Mouse (Mus musculus) right cerebral cortex, postnatal 4 days (tissue): Measurements from ENCODE around the gene Herc1.

Source experiments
- DNase-seq: peaks from one replicate; pipeline ENCODE4 v3.0.0-alpha.2; 2022

Gene Herc1

DNA sequence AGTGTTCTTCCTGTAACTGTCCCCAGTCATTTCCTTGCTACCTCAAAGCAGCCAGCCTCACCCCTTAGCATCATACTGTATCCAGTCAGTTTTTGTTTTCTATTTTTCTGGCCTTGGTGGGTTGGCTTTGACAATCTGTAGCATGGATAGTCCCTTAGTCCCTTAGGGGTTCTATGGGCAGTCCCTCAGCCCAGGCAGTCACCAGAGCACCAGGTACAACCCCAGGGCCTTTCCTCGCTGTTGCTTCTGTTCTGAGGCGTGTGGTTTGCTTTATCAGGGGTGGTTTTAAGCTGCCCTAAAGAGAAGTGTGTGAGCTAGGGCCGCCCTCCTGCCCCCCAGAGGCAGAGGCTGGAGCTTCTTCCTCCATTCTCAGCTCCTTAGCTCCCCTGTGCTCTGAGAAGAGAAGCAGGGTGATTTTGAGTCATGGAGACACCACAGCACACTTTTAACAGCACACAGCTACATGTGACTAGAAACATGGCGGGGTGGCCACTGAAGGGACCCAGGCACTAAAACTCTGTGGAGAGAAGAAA lies 153.7 kb downstream of the Herc1 start:
- no peak for DNase-seq

DNA sequence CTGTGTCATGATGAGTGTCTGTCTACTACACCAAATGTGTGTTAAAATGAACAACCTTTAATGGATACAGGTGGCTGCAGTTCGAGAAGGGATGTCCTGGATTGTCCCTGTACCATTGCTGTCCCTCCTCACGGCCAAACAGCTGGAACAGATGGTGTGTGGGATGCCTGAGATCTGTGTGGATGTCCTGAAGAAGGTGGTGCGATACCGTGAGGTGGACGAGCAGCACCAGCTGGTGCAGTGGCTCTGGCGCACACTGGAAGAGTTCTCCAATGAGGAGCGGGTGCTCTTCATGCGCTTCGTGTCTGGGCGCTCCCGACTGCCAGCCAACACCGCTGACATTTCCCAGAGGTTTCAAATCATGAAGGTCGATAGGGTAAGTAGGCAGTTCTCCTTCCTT lies 154.3 kb downstream of the Herc1 start:
- DNase-seq = no peak

DNA sequence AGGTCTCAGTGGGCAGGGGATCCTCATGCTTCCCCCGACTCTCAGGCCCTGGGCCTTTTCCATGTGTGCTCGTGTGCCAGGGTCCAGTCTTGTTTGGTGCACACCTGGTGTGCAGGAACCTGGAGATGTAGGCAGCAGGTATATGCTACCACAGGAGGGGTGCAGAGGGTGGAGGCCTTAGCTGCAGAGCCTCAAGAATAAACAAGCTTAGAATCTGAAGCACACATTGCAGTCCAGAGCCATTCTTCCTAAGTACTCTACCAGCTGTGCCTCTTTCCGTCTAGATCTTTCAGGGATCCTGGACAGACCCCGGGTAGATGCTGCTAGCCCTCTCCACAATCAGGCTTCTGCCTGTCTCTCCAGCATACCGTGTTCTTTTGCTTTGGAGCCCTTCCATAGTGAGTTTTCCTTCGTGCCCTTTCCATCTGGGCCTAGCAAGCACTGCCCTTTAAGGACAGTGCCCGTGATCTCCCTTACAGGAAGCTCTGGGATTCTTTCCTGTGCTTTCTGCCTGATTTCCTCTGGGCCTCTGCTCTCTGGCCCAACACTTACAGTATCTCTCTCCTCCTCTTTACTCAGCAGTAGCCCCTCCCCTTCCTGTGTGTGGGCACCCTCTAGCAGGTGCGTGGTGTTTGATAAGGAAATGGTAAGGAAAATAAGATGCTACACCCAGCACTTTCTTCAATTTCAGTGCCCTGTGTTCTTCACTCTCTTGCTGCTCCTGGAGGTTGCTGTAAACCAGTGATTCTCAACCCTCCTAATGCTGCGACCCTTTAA lies 155.1 kb downstream of the Herc1 start:
- DNase-seq = no peak

DNA sequence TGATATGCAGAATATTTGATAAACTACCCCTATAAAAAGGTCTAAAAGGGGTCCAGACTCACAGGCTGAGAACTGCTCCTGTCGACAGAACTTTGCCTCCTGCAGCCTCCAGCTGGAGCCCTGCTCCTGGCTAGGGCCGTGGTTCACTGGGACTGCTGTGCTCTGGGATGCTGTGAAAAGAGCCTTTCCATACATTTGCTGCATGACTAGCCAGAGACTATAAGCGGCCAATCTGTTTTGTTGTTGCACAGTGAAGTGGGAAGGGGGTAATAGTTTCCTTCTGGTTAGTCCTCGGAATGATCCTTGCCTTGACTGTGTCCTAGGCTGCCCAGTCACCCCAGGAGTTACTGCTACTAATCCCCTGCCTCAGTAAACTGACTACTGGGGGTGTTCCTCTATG lies 155.8 kb downstream of the Herc1 start:
- DNase-seq = no peak

DNA sequence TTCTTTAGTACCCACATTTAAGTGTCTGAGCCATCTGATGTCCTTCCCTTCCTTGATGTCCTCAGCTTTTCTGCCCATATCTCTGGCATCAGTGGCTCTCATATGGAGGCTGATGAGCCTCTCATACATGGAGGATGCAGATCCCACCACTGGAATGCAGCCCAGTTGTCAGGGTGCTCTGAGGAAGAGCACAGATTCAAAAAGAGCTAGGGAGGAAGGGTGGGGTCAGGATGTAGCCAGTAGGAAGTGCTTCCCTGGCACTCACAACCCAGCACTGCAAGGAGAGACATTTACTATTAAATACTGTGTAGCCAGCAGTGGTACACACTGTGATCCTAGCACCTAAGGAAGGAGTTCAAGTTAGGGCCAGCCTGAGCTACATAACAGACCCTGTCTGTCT lies 156.2 kb downstream of the Herc1 start:
- DNase-seq = no peak

DNA sequence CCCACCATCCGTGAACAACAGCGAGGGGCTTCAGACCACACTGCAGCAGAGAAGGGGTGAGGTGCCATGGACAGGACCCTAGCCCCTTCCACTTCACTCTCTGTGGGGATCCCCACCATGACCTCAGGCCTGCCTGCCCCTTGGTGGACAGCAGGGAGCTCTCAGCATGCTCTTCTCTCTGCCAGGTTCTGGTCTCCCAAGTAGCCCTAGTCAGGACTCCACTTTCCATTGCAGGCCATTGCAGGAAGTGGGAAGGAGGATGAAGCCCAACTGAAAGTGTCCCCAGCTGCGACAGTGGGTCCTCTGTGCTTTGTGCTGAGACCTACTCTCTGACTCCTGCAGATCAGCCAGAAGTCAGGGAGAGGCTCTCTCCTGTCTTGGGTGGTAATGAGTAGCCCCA lies 157.4 kb downstream of the Herc1 start:
- no peak for DNase-seq

DNA sequence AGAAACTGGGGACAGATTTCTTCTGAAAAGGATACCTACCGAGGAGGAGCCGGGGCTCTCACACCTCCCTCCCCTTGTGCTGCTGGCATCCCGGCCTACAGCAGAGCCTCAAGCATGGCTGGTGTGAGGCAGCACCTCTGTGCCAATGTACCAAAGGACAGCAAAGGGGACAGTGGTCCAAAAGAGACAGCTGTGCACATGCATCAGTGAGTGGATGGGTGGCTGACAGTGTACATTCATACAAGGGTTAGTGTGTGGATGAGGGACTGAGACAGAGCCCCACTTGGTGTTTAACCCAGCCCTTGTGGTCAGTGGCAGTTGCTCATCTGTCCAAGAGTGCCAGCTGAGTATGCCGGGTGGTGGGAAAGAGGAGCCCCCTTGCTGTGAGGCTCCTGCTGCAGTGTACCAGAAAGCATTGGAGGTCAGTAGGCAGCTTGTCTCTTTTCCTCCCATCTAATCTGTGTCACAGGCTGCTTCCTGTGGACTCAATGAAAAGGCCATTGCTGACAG lies 158.7 kb downstream of the Herc1 start:
- DNase-seq = no peak

DNA sequence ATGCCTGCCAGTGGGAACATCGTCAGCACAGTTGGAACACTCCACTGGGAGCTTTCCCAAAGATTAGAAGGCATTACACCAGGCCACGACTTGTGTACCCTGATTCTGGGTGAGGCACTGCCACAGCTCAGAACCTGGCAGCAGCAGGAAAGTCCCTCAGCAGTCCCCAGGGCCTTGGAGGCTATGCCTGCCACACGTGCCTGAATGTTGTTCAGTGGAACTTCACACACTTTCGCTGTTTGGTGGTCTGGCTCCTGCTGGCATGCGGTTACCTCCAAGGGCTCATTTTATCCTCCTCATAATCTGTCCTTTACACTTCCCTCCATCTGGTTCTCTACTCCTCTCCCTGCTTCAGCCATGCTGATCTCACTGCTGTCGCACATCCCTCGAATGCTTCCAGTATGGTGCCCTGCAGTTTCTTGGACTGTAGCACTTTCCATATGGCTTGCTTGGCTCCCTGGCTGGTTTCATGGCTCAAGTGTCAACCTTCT lies 160.1 kb downstream of the Herc1 start:
- no peak for DNase-seq

DNA sequence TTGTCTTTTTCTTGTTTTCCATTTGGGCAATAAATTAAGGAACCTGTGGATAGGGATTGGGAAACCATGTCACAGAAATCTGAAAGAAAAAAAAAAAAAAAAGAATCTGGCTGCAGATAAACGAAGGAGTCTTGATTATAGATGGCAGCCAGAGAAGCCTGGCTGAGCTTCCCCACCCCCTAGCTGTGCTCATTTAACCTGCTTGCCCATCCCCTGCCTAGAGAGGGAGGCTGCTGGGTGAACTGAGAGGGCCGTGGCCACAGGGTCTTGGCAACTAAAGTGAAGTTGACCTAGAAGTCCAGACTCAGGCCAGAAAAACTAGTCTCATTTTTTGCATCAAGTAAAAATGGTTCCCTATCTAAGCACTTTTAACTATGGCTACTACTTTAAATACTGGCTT lies 160.7 kb downstream of the Herc1 start:
- DNase-seq = peak; percentile 21

DNA sequence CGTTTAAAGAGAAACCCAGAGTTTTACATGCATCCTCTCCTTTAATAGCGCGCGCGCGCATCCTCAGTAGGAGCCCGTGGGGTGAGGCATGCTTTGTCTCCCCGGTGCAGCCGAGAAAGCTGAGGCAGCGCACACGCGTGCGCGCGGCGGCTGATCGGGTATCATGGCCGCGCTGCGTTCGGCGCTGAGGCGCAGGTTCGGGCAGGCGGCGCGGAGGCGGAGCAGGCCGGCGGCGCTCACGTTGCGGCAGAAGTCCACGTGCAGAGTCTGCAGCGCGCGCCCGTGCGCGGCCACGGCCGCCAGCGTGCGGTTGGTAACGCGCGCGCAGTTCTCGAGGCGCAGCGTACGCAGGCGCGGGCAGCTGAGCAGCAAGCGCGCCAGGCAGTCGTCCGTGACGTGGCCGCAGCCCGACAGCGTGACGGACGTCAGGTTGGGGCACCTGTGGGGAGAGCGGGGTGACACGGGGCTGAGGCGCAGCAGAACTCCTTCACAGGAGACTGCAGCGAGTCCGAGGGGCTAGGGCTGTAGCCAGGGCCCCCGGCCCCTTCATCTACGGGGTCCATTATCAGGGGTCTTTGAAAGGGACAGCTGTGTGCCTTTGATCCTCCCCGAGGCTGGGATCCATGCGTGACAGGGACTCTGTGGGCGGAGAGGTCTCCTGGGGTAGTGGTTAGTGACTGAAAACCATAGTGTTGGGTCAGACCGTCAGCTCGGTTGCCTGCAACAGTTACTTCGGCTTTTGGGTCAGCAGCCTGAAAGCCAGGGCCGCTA lies 161.5 kb downstream of the Herc1 start:
- peak; percentile 94 for DNase-seq

DNA sequence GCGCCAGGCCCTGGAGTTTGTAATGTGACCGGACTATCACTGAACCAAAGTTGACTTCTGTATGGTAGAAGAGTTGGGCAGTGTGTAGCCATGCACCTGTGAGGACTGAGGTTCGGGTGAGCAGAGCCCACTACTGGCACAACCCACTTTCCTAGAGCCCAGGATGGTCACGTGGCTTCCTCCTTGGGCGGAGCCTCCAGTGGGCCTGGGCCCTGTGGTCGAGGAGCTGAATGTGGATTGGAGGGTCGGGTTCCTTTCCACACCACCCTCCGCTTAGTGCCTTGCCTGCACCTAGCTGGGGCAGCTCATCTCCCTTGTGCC lies 162.1 kb downstream of the Herc1 start:
- DNase-seq = peak; percentile 81

DNA sequence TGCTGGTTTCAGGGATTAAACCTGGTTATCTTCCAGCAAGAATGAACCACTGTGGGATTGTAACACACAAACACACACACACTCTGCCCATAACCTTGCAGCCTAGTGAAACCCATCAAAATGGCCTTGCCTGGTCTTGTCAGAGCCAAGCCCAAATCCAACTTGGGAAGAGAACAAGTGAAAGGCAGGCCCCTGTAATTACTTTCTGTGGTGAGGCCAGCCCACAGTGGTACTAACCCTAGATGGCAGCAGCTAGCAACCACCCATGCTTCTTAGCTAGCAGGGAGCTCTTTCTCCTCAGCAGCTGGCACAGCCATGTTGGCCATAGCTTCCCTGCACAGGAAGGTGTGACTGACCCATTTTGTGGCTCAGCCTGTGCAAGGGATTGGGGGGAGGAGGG lies 162.9 kb downstream of the Herc1 start:
- DNase-seq = peak; percentile 28

DNA sequence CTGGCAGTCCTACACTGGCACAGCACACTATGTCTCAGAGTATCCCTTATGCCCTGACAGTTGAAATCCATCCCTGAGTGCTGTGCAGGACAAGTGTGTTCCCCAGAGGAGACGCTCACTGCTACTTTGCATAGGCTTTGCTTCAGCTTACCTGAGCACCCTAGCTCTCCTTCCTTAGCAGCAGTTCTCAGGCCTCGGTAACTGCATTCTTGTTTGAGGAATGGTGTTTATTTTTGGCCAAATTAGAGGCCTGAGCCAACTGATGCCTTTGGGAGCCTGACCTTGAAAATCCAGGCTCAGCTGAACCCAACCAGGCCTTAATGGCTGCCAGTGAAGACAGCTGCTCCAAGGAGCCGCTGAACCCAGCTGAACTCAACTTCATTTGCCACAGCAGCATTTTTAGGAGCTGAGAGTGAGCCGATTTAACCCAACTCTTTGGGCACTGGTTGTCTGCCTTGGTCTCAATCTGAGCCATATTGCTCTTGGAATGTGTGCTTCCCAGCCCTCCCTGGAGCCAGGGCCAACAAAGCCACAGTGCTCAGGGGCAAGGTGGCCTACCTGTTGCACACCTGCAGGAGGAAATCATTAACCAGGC lies 163.5 kb downstream of the Herc1 start:
- no peak for DNase-seq

DNA sequence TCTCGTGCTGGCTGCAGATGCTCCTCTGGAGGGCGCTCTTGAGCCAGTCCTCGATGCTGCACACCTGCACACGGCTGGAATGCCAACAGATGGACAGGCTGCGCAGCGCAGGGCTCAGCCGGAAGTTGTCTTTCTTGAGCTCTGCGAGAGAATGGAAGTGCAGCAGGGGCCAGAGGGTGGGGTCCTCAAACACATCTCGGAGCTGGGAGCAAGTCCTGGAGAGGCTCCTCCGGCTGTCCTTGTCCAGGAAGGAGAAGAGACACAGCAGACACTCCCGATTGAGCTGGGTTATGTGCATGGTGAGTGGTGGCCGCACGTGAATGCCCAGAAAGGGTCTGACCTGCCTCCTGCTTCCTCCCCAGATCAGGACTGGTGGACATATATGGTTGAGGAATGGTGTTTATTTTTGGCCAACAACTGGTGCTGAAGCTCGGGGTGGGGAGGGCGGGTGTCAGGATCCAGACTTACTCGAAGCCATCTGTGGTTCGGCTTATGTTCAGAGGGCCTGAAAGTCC lies 164.1 kb downstream of the Herc1 start, which contains the start of gene Fbxl22:
TSS of gene Fbxl22 (minus strand) at position 338 of the 515 bp plus-strand sequence.
- DNase-seq = peak; percentile 65

DNA sequence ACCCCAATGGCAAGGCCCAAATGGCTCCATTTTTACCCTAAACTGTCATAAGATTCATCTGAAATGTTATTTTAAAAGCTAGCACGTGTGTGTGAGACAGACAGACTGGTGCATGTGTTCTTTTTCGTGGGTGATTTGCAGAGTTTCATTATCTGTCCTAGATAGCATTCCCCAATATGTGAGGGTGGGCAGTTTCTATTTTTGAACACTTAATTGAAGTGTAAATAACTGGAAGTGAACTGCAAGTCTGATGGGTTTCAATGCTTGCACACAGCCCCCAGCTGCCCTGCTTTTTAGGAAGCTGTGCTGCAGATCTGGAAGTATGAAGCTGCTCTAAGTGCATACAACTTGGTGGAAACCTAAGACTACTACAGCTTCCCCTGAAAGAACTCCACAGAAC lies 164.9 kb downstream of the Herc1 start:
- no peak for DNase-seq

DNA sequence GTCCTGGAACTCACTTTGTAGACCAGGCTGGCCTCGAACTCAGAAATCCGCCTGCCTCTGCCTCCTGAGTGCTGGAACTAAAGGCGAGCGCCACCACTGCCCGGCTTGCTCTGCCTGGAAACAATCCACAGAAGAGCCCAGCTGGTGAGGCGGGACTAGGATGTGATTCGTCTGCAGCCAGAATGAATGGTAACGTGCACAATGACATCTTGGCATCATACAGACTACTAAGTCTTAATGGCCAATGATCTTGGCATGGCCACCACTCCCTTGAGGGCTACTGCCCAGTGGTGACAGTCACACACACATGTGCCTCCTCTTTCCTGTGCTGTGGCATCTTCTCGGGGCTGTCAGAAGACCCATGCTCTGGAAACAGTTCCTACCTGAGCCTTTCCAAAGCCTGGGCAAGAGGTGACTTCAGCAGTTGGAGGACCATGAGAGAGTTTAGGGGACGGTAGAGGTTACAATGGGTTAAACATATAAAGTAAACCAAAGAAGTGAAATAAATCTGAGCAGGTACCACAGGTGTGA lies 165.5 kb downstream of the Herc1 start:
- no peak for DNase-seq

DNA sequence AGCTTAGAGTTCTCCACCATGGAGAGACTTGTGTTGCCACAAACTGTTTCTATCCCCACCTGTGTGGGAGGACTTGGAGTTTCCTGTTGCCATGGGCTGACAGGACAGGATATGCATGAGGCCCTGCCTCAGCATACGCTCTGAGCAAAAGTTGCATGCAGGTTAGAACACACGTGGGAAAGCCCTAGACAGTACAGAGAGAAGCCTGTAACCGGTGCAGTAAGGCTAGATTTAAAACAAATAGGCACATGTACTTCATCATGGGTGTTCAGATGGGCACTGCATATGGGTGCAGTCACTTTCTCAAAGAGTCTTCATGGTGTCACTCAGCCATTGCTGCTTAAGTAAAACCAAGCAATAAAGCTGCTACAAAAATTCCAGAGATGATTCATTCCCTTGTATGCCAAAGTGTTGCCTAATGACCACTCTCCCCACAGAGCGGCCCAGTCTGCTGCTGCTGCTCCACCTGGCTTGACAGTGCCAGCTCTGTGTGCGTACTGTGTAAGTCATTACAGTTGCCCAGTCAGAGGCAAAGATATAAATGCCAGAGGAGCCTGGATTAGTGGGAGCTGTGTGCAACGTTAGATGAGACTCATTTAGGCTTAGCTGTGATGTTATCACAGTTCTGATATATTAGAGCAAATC lies 166.2 kb downstream of the Herc1 start:
- no peak for DNase-seq

DNA sequence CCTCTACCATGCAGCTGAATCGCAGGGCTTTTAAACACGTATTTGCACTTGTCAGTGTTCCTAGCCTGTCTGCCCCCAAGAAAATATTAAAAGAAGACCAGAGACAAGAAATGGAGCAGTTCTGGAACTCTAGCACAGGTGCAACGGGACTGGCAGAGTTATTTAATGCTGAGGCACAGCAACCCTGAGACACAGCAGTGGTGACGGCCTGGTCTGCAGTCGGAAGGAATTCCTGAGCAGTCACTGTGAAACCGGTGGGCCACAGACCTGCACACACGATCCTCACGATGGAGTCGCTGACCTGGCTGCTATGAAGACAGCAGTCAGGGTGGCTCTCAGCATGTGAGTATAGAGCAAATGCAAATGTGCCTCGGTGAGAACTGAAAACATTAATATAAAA lies 167.5 kb downstream of the Herc1 start:
- no peak for DNase-seq

DNA sequence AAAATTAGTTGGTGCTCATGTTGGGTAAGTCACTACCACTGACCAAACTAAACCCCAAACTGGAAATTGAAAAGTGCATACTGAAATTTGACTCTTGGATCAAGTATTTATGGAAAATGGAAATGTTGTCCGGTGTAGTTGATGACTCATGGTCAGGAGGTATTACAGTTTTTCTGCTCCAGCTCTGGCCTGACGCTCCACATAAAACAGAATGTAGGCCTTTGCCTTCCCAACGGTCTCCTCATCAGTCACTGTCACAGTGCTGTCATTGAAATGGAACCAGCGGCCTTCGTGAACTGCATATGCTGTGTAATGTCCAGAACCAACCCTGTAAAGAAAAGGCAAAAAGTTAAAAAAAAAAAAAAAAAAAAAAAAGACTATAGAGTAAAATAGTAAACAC lies 168.0 kb downstream of the Herc1 start:
- no peak for DNase-seq

DNA sequence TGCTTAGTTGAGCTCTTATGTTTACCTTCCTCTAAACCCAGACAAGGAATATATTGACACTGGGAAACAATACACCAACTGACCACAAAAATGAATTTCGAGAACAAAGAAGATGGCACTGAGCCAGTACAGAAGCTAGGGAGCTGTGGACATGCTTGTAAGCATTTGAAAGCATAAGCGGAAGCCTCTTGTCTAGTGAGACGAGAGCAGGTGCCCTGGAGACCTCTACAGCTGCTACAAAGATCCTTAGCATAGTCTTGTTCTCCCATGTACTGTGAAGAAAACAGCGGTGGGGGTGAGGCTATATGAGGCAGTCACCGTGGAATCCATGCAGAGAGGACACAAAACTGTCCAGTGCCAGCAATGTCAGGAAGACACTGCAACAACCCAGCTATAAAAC lies 168.7 kb downstream of the Herc1 start:
- DNase-seq = no peak

DNA sequence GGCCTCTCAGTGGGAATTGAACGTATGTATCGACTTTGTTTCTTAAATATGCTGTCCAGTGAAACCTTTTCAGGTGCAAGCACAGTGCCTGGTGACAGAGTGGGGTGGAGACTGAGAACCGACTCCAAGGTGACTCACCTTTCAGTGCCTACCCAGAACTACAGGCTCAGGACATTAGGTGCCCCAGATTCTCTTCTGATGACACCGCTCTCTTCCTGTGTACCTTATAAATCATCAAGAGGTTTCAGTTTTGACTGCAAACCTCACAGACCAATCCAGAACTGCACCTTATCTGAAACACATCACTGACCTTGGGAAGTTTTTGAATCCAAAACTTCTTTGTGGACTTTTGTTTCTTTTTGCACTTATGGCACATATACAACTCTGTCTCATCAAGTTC lies 170.0 kb downstream of the Herc1 start:
- DNase-seq = no peak

DNA sequence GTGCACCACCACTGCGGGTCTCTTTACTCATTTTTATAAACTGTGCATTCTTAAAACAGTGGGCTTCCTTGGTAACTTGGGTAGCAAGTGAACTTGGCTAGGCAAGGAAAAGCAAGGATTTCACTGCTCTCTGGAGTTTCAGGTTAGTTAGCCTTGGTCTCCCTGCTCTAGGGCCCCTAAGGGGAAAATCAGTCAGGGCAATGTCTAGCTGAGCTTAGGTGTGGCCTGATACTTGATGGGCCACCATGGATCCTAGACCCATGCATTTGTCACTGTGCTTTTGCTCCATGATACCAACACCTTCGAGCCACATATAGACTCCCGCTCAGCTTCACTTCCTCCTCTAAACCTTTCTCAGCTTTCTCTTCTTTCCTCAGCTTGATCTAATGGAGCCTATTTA lies 171.3 kb downstream of the Herc1 start:
- no peak for DNase-seq

DNA sequence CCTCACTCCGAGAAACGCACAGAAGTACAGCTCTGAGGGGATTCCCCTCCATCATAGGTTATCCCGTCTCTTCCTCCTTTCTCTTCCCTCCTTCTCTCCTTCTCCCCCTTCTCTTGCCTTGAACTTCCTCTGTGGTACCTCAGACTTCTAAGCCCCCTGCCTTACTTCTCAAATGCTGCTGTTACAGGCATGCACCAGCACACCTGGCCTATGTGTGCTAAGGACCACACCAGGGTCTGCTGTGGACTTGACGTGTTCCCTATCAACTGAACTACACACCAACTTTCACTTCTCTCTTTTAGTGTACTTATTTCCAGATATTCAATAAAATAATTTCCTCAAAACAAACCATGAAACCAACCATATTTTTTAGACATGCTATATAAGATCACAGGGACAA lies 192.5 kb downstream of the Herc1 start:
- no peak for DNase-seq
